Mouse (Mus musculus) left cerebral cortex, adult 18-20 months (tissue): Measurements from ENCODE around the gene Tprgl. TPM values are rescaled to one million over a fixed set of nuclear protein-coding genes. Genes with fewer than 3 reads are reported as not detected.

Source experiments
- DNase-seq, 2 experiments: peaks; one replicate each; pipeline ENCODE4 v3.0.0; 2021 to 2022; ENCODE audit warnings: low spot score in 2 of 2, mixed read lengths in 1 of 2
- long read RNA-seq, 2 experiments: library from polyadenylated mRNA; stranded (forward); transcript quantifications; one replicate each; pipeline ENCODE4 v2.0.0; 2021
- total RNA-seq, 2 experiments: library from RNA; stranded (reverse); gene quantifications; 2 replicates each; pipeline ENCODE4 v1.2.3; 2021

Tprgl gene
- total RNA-seq, result 100 to 1,000 TPM; 172 to 194 TPM
- long read RNA-seq, experiment 1, transcript Tprgl-204 (3 exons, 915 nt), result minor isoform, 7 of 542 reads
- long read RNA-seq, experiment 1, transcript Tprgl-203 (2 exons, 947 nt), result minor isoform, 10 of 542 reads
- long read RNA-seq, experiment 1, transcript Tprgl-201 (4 exons, 1,724 nt), result major isoform, 474 of 542 reads
- long read RNA-seq, experiment 1, partial matches to known transcripts, result 8 of 542 reads
- long read RNA-seq, experiment 1, other reads (novel, unspliced or antisense), result 43 of 542 reads
- long read RNA-seq, experiment 2, transcript Tprgl-203 (2 exons, 947 nt), result minor isoform, 12 of 417 reads
- long read RNA-seq, experiment 2, transcript Tprgl-201 (4 exons, 1,724 nt), result major isoform, 366 of 417 reads
- long read RNA-seq, experiment 2, partial matches to known transcripts, result 3 of 417 reads
- long read RNA-seq, experiment 2, other reads (novel, unspliced or antisense), result 34 of 417 reads

GRCm38 (mm10) chr4:154160538-154161390 is at the start of gene Tprgl:
TSS of gene Tprgl (minus strand) at chr4:154160666.
- peak; percentile 97 to 98 for DNase-seq

GRCm38 (mm10) chr4:154209825-154210224 is 49.4 kb upstream of the Tprgl start:
- no peak for DNase-seq

GRCm38 (mm10) chr4:154209054-154209453 is 48.6 kb upstream of the Tprgl start:
- no peak for DNase-seq

GRCm38 (mm10) chr4:154207261-154207660 is 46.8 kb upstream of the Tprgl start:
- DNase-seq, result peak; percentile 50 to 70

GRCm38 (mm10) chr4:154205392-154205791 is 44.9 kb upstream of the Tprgl start:
- no peak for DNase-seq

GRCm38 (mm10) chr4:154204532-154204931 is 44.1 kb upstream of the Tprgl start:
- DNase-seq, result no peak

- no peak for DNase-seq
These were observed 41.0 kb upstream of the Tprgl start for GRCm38 (mm10) chr4:154201511-154201910.

GRCm38 (mm10) chr4:154198377-154198961 is 38.0 kb upstream of the Tprgl start:
- no peak for DNase-seq

- no peak for DNase-seq
These were observed 37.5 kb upstream of the Tprgl start for GRCm38 (mm10) chr4:154197961-154198360.

GRCm38 (mm10) chr4:154188948-154189347 is 28.5 kb upstream of the Tprgl start:
- DNase-seq, result no peak

- no peak for DNase-seq
These were observed 25.6 kb upstream of the Tprgl start for GRCm38 (mm10) chr4:154186002-154186537.

GRCm38 (mm10) chr4:154185001-154185400 is 24.5 kb upstream of the Tprgl start:
- no peak for DNase-seq

- DNase-seq, result no peak
These were observed 23.1 kb upstream of the Tprgl start for GRCm38 (mm10) chr4:154183566-154183965.

- DNase-seq, result no peak
These were observed 20.5 kb upstream of the Tprgl start for GRCm38 (mm10) chr4:154181001-154181400.

- DNase-seq, result no peak
These were observed 16.8 kb upstream of the Tprgl start for GRCm38 (mm10) chr4:154177257-154177656.

GRCm38 (mm10) chr4:154171931-154172604 is 11.6 kb upstream of the Tprgl start:
- no peak for DNase-seq

GRCm38 (mm10) chr4:154171151-154171930 is 10.9 kb upstream of the Tprgl start:
- no peak for DNase-seq

GRCm38 (mm10) chr4:154170506-154171150 is 10.2 kb upstream of the Tprgl start, which contains the start of gene Megf6:
TSS of gene Megf6 (plus strand) at chr4:154170730.
- DNase-seq, result peak in 1 of 2 experiments; percentile 48

GRCm38 (mm10) chr4:154170021-154170420 is 9.6 kb upstream of the Tprgl start:
- no peak for DNase-seq
